Mouse (Mus musculus) ES-Bruce4 (cell line): Measurements from ENCODE around the gene Rabep1.

Experiments used
- CTCF ChIP-seq: IDR thresholded peaks from one replicate; pipeline ENCODE4 v1.8.1; 2011; ENCODE audit warnings: low read depth, low read length
- POLR2A ChIP-seq: IDR thresholded peaks from one replicate; pipeline ENCODE4 v1.8.1; 2011; ENCODE audit warnings: low read length; ENCODE audit not compliant: insufficient read depth

DNA sequence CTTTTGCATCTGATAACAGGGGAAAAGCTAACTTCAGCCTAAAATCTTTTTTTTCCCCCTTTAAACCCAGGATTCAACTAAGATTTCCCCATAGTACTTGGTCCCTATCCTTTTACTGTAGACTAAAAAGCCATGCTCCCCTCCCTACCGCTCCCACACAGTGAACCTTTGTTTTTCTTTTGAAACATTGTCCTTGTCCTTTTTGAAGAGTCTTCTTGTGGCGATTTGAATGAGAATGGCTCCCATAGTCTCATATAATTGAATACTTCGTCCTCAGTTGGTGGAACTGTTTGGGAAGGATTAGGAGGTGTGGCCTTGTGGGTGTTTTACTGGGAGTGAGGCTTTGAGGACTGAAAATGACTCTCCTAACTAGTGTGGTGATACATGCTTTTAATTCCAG is 10.7 kb upstream of the Rabep1 start:
- TF ChIP-seq CTCF (no peak), POLR2A (no peak)
